Mouse (Mus musculus) forebrain, embryonic 16.5 days (tissue): ENCODE data around the gene Tbc1d4. TPM values are rescaled to one million over a fixed set of nuclear protein-coding genes. Genes with fewer than 3 reads are reported as not detected.

ENCODE experiments used
- ATAC-seq: fragments of 200-750 bp; cut with Nextera tagmentation; 2 replicates; pipeline ENCODE4 v1.8.0; 2017; ENCODE audit warnings: mild to moderate bottlenecking, moderate library complexity
- H3K27ac ChIP-seq: fragments of 300-500 bp; sonication (generic); 2 replicates; pipeline ENCODE4 v1.5.1; 2014; ENCODE audit warnings: low read length, control low read depth
- H3K27me3 ChIP-seq: fragments of 300-500 bp; sonication (generic); replicated peaks from 2 replicates; pipeline ENCODE4 v1.6.1; 2014; ENCODE audit warnings: low read length; ENCODE audit not compliant: control insufficient read depth, insufficient read depth
- H3K36me3 ChIP-seq: fragments of 300-500 bp; sonication (generic); 2 replicates; pipeline ENCODE4 v1.6.1; 2014; ENCODE audit not compliant: control insufficient read depth, insufficient read depth
- H3K4me1 ChIP-seq: fragments of 300-500 bp; sonication (generic); replicated peaks from 2 replicates; pipeline ENCODE4 v1.6.1; 2014; ENCODE audit warnings: low read length; ENCODE audit not compliant: control insufficient read depth, insufficient read depth
- H3K4me2 ChIP-seq: fragments of 300-500 bp; sonication (generic); 2 replicates; pipeline ENCODE4 v1.6.1; 2014; ENCODE audit warnings: mild to moderate bottlenecking, low read length, control low read depth
- H3K4me3 ChIP-seq: fragments of 300-500 bp; sonication (generic); replicated peaks from 2 replicates; pipeline ENCODE4 v1.5.1; 2014; ENCODE audit warnings: mild to moderate bottlenecking, low read length, control low read depth
- H3K9ac ChIP-seq: fragments of 300-500 bp; sonication (generic); replicated peaks from 2 replicates; pipeline ENCODE4 v1.6.1; 2014; ENCODE audit warnings: low read depth, low read length, control low read depth
- H3K9me3 ChIP-seq: fragments of 300-500 bp; sonication (generic); 2 replicates; pipeline ENCODE4 v1.6.1; 2016; ENCODE audit warnings: low read length; ENCODE audit not compliant: control insufficient read depth
- WGBS: fragments of 180-500 bp; shearing (Covaris S2); extraction: QIAGEN DNeasy Blood & Tissue Kit; methylation state at CpG from one replicate; pipeline ENCODE4 v1.1.7; 2014; 5-methylcytosine and 5-hydroxymethylcytosine counted together
- polyA plus RNA-seq: library from polyadenylated mRNA; unstranded; fragments of >200 nt; fragmentation: Nextera tagmentation; extraction: Ambion mirVana; gene quantifications from 2 replicates; pipeline ENCODE4 v1.2.1, GENCODE M21; 2015

Gene Tbc1d4
- polyA plus RNA-seq, 1 experiment from 2014 or later = 8.1 TPM

DNA sequence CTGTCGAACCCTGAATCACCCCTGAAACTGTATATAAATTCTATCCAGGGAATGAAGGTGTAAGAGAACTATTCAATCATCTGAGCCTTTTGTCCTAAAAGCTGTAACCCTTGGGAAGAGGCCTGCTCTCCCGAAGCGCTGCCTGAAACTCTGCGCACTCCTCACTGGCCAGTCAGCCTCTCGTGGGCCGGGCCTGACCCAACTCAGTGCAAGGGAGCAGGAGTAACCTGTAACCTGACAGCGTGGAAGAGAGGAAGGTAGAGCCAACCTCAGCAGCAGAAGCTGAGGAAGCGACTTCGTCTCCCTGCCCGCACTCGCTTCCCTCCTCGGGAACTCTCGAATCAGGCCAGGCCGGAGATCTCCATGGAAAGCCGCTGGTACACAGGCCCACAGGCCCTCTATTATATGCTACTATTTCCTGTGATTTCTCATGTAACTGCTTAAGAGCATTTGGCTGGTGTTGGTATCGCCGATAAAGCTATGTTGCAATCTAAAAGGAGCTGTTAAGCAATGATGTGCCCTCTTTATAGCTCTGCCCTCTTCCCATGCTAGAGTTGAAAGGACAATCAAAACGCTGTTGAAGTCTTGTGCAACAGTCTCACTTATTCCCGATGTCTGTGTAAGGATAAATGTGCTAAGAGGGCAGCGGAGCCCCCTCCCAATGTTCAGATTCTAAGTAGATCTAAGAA lies 60.0 kb downstream of the Tbc1d4 start:
- Histone ChIP-seq H3K9ac (no peak overlapping the region), H3K36me3 (no peaks in the 10 kb centered on the region), H3K4me3 (no peak overlapping the region), H3K9me3 (no peaks in the 10 kb centered on the region), H3K4me2 (no peak overlapping the region), H3K27ac (no peak overlapping the region), H3K4me1 (no peaks in the 10 kb centered on the region), H3K27me3 (no peaks in the 10 kb centered on the region)
- ATAC-seq = no peak
- WGBS = 88% methylated on average over 20 of the region's 20 CpGs

GRCm38 (mm10) chr14:101541863-101542262 lies 67.1 kb downstream of the Tbc1d4 start:
- 80% methylated on average over 9 of the region's 9 CpGs for WGBS
- Histone ChIP-seq H3K27ac (no peak overlapping the region), H3K36me3 (no peaks in the 10 kb centered on the region), H3K4me3 (no peak overlapping the region), H3K9ac (no peak overlapping the region), H3K27me3 (no peaks in the 10 kb centered on the region), H3K4me1 (no peaks in the 10 kb centered on the region), H3K4me2 (no peak overlapping the region), H3K9me3 (no peaks in the 10 kb centered on the region)
- no peak for ATAC-seq

DNA sequence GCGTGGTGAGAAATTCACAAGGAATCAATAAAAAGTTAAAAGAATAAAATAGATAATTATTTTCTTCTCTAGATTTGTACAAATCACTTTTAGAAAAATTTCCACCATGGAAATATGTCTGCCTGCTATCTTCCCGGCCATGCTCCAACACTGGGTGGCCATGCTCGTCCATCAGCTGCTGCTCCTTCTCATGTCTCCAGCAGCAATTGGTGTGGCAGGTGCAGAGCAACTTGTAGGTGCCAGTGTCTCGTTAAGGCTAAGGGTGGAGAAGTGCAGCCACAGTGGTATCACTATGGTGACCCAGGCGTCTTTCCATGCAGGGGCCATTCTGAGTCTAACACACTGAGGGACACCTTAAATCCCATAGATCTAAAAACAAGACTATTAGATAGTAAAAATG lies 67.8 kb downstream of the Tbc1d4 start:
- Histone ChIP-seq H3K9me3 (no peaks in the 10 kb centered on the region), H3K4me1 (no peaks in the 10 kb centered on the region), H3K4me2 (no peak overlapping the region), H3K9ac (no peak overlapping the region), H3K27ac (no peak overlapping the region), H3K36me3 (no peaks in the 10 kb centered on the region), H3K4me3 (no peak overlapping the region), H3K27me3 (no peaks in the 10 kb centered on the region)
- 87% methylated on average over 5 of the region's 5 CpGs for WGBS
- ATAC-seq = no peak

DNA sequence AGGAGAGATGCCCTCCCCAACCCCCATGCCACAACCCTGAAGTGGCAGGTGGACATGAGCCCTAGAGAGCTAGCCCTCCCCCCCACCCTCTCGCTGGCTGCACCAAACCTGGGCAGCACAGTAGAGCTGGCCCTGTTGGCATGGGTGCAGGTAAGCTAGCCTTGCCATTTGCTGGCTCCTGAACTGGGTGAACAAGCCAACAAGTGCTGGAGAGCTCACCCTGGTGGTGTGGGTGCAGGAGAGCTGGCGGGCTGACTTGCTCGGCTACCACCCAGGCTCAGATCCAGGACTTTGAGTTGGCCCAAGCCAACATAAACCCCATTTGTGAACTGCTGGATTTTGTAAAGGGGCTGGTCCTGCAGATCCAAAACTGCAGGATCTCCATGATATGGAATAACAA lies 68.5 kb downstream of the Tbc1d4 start:
- H3K9ac ChIP-seq = no peak overlapping the region
- no peaks in the 10 kb centered on the region for H3K4me1 ChIP-seq
- H3K27me3 ChIP-seq = no peaks in the 10 kb centered on the region
- no peaks in the 10 kb centered on the region for H3K36me3 ChIP-seq
- H3K4me3 ChIP-seq = no peak overlapping the region
- no peak overlapping the region for H3K4me2 ChIP-seq
- 97% methylated on average over 3 of the region's 3 CpGs for WGBS
- no peak overlapping the region for H3K27ac ChIP-seq
- no peaks in the 10 kb centered on the region for H3K9me3 ChIP-seq
- ATAC-seq = no peak

GRCm38 (mm10) chr14:101537906-101538305 lies 71.1 kb downstream of the Tbc1d4 start:
- no peaks in the 10 kb centered on the region for H3K4me1 ChIP-seq
- H3K4me2 ChIP-seq = no peak overlapping the region
- peak; percentile 45; the same call in 1 of the 2 replicates for ATAC-seq
- H3K36me3 ChIP-seq = no peaks in the 10 kb centered on the region
- no peaks in the 10 kb centered on the region for H3K27me3 ChIP-seq
- no peaks in the 10 kb centered on the region for H3K9me3 ChIP-seq
- no peak overlapping the region for H3K9ac ChIP-seq
- 65% methylated on average over 2 of the region's 2 CpGs for WGBS
- H3K4me3 ChIP-seq = no peak overlapping the region
- H3K27ac ChIP-seq = no peak overlapping the region

DNA sequence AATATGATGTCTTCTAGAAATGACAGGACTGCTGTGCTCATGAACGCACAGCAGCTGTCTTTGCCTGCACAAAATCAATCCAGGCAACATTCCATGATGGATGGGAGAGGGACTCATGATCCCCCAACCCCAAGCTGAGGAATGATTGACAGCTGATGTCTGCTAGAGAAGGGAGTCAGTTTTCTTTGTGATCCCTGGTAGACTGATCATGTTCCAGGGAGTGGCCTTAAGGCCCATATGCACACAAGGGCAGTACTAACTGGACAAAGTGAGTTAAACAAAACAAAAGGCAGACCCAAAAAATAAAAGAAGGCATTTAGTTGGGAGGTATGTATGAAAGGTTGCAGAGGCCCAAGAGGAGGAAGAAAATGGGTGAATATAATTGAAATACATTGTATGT lies 71.6 kb downstream of the Tbc1d4 start:
- Histone ChIP-seq H3K27me3 (no peaks in the 10 kb centered on the region), H3K4me3 (no peak overlapping the region), H3K27ac (no peak overlapping the region), H3K4me2 (no peak overlapping the region), H3K9me3 (no peaks in the 10 kb centered on the region), H3K9ac (no peak overlapping the region), H3K4me1 (no peaks in the 10 kb centered on the region), H3K36me3 (no peaks in the 10 kb centered on the region)
- 89% methylated on average over 1 of the region's 1 CpGs for WGBS
- no peak for ATAC-seq

- Histone ChIP-seq H3K4me2 (no peak overlapping the region), H3K36me3 (no peaks in the 10 kb centered on the region), H3K27ac (no peak overlapping the region), H3K9me3 (no peaks in the 10 kb centered on the region), H3K4me3 (no peak overlapping the region), H3K9ac (no peak overlapping the region), H3K27me3 (no peaks in the 10 kb centered on the region), H3K4me1 (no peaks in the 10 kb centered on the region)
- ATAC-seq = no peak
- 64% methylated on average over 7 of the region's 7 CpGs for WGBS
These were observed 76.8 kb downstream of the Tbc1d4 start for GRCm38 (mm10) chr14:101532090-101532695.

DNA sequence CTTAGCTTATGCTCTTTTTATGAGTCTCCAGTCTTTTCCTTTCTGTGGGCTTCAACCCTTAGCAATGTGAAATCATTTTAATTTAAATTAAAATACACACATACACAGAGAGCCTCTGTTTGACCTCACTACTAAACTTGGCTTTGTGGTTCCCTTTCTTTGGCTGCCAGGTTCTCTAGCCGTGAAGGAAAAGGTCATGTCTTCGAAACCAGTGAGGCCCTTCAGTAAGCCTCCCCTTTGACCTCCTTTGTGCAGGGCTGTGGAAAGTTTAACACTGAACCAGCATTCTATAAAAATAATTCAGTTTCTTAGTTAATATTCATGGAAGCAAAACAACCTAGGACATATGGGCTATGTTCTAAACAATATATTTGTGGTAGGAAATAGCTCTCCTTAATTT lies 78.5 kb downstream of the Tbc1d4 start:
- H3K4me1 ChIP-seq = no peaks in the 10 kb centered on the region
- no peak overlapping the region for H3K27ac ChIP-seq
- no peak overlapping the region for H3K4me3 ChIP-seq
- no peak overlapping the region for H3K4me2 ChIP-seq
- no peak overlapping the region for H3K9ac ChIP-seq
- no peaks in the 10 kb centered on the region for H3K9me3 ChIP-seq
- H3K27me3 ChIP-seq = no peaks in the 10 kb centered on the region
- ATAC-seq = no peak
- 67% methylated on average over 2 of the region's 2 CpGs for WGBS
- no peaks in the 10 kb centered on the region for H3K36me3 ChIP-seq

GRCm38 (mm10) chr14:101529194-101529593 lies 79.8 kb downstream of the Tbc1d4 start:
- Histone ChIP-seq H3K36me3 (no peaks in the 10 kb centered on the region), H3K9ac (no peak overlapping the region), H3K27ac (no peak overlapping the region), H3K4me2 (no peak overlapping the region), H3K9me3 (no peaks in the 10 kb centered on the region), H3K4me1 (no peaks in the 10 kb centered on the region), H3K27me3 (no peaks in the 10 kb centered on the region), H3K4me3 (no peak overlapping the region)
- WGBS = 92% methylated on average over 6 of the region's 6 CpGs
- ATAC-seq = no peak
